Mouse (Mus musculus) limb, embryonic 14.5 days (tissue): ENCODE measurements around the gene Pccb. TPM values are rescaled to one million over a fixed set of nuclear protein-coding genes. Genes with fewer than 3 reads are reported as not detected.
A peak's percentile ranks its signal among the peaks of the same experiment; 100 is the strongest.

Source experiments
- ATAC-seq: fragments of 200-750 bp; cut with Nextera tagmentation; 2 replicates; pipeline ENCODE4 v1.8.0; 2017; ENCODE audit warnings: low read depth, moderate number of reproducible peaks, moderate TSS enrichment; ENCODE audit not compliant: low FRiP score
- DNase-seq: peaks from one replicate; pipeline ENCODE4 v3.0.0-alpha.2; 2015; ENCODE audit warnings: low spot score
- H3K27ac ChIP-seq: fragments of 300-500 bp; sonication (generic); replicated peaks from 2 replicates; pipeline ENCODE4 v1.5.1; 2014; ENCODE audit warnings: low read depth, mild to moderate bottlenecking, low read length, moderate library complexity, mixed read lengths
- H3K27me3 ChIP-seq: fragments of 300-500 bp; sonication (generic); 2 replicates; pipeline ENCODE4 v1.6.1; 2014; ENCODE audit warnings: low read length, mixed read lengths; ENCODE audit not compliant: control insufficient read depth, insufficient read depth
- H3K36me3 ChIP-seq: fragments of 300-500 bp; sonication (generic); 2 replicates; pipeline ENCODE4 v1.6.1; 2014; ENCODE audit warnings: mild to moderate bottlenecking, low read length, moderate library complexity, mixed read lengths; ENCODE audit not compliant: control insufficient read depth, insufficient read depth
- H3K4me1 ChIP-seq: fragments of 300-500 bp; sonication (generic); 2 replicates; pipeline ENCODE4 v1.6.1; 2014; ENCODE audit warnings: antibody characterized with exemption, low read length, mixed read lengths; ENCODE audit not compliant: control insufficient read depth, insufficient read depth
- H3K4me2 ChIP-seq: fragments of 300-500 bp; sonication (generic); replicated peaks from 2 replicates; pipeline ENCODE4 v1.6.1; 2014; ENCODE audit warnings: low read depth, mild to moderate bottlenecking, low read length, moderate library complexity; ENCODE audit not compliant: severe bottlenecking
- H3K4me3 ChIP-seq: fragments of 300-500 bp; sonication (generic); replicated peaks from 2 replicates; pipeline ENCODE4 v1.5.1; 2014; ENCODE audit warnings: low read length
- H3K9ac ChIP-seq: fragments of 300-500 bp; sonication (generic); 2 replicates; pipeline ENCODE4 v1.6.1; 2014; ENCODE audit warnings: mild to moderate bottlenecking, low read depth, low read length, moderate library complexity; ENCODE audit not compliant: severe bottlenecking
- H3K9me3 ChIP-seq: fragments of 300-500 bp; sonication (generic); 2 replicates; pipeline ENCODE4 v1.6.1; 2016; ENCODE audit warnings: low read length; ENCODE audit not compliant: control insufficient read depth
- POLR2A ChIP-seq: fragments of 200-500 bp; IDR thresholded peaks from 2 replicates; pipeline ENCODE4 v1.8.0; 2012; ENCODE audit warnings: inconsistent platforms, mild to moderate bottlenecking, moderate library complexity, borderline replicate concordance; ENCODE audit not compliant: insufficient read depth, insufficient read length; ENCODE audit errors: extremely low read depth
- WGBS: fragments of 180-500 bp; shearing (Covaris S2); extraction: QIAGEN DNeasy Blood & Tissue Kit; methylation state at CpG from one replicate; pipeline ENCODE4 v1.1.7; 2014; 5-methylcytosine and 5-hydroxymethylcytosine counted together
- polyA plus RNA-seq, 2 experiments: library from polyadenylated mRNA; depleted of rRNA in 1 of 2; stranded (reverse) in 1 of 2; unstranded in 1 of 2; fragments of >200 nt; fragmentation: Nextera tagmentation in 1 of 2; extraction: Ambion mirVana in 1 of 2; gene quantifications; 2 replicates each; pipeline versions ENCODE4 v1.2.1 to v1.2.3; 2012 to 2014

Gene Pccb
- polyA plus RNA-seq, 2 experiments: 30.0 to 73.7 TPM

DNA sequence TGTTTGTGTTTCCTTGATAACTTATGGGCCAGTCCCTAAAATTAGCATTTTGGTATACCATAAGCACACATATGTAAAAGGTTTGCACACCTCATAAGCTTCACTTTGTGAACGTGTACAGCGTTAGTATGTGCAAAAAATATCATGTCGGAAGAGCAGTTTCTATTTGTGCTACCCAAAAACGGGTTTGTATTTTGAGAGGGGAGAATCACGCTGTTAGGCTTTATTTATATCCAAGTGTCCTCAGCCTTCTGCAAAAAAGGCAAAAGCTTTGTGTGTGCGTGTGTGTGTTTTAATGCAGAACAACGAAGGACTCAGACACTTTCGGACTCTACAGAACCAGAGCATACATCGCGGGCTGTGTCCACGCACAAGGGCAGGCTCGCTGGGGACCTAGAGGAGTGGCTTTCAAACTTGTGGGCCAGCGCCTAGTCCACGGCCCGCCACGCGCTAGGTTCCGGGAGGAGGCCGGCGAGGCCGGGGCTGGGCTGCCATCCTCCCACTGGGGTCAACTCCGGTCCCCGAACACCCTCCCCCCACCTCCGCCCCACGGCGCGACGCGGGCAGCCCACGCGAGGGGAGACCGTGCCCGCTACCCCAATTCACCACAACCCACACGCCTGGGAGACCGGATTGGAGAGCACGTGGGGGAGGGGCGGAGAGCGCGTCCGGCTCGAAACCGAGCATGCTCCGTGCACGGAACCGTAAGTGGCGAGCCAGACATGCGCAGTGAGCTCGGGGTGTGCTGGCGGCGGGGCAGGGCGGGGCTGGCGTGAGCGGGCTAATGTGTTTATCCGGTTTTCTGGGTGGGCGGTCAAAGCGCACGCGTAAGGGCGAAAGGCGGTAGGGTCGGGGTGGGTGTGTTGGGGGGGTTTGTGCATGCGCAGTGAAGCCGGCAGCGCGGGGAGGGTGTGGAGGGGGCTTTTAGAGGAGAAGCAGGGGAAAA, 38.6 kb upstream of the Pccb start:
- Histone ChIP-seq H3K27me3 (no peaks in the 10 kb centered on the region), H3K4me1 (peaks cover 11% of the 10 kb centered on the region), H3K9ac (peak overlapping the region; percentile 78), H3K36me3 (no peaks in the 10 kb centered on the region), H3K27ac (peak overlapping the region; percentile 90), H3K4me3 (peak overlapping the region; percentile 97), H3K9me3 (no peaks in the 10 kb centered on the region), H3K4me2 (peak overlapping the region; percentile 67)
- WGBS: 1% methylated on average over 63 of the region's 65 CpGs
- DNase-seq (peak; percentile 97), ATAC-seq (peak; percentile 92)
- TF ChIP-seq POLR2A: 0 out of 2 replicates have a peak, but pooled peaks have one; percentile 48

DNA sequence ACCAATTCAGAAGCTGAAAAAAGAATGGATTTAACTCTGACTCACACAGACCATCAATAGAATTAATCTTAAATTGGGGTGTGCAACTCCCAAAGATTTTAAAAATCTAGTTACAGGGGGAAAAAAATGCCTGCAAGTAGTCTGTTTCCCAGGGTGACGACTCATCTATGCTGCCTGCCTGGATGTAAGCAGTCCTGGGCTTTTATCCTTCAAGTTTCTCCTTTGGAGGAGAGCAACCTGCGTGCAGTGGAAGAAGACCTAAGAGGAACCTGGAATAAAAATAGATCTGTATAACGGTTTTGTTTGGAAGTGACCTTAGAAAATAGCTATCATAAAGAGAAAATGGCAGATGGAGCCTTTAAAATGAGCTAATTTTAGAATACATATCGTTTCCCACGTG, 37.8 kb upstream of the Pccb start:
- WGBS: 51% methylated on average over 5 of the region's 5 CpGs
- no peaks in the 10 kb centered on the region for H3K9me3 ChIP-seq
- H3K9ac ChIP-seq: no peak overlapping the region
- H3K36me3 ChIP-seq: no peaks in the 10 kb centered on the region
- no peak for TF ChIP-seq POLR2A
- no peak for DNase-seq
- no peak for ATAC-seq
- H3K4me3 ChIP-seq: 0 out of 2 replicates have a peak overlapping the region, but pooled peaks have one; percentile 97
- peaks cover 5% of the 10 kb centered on the region; the same call in 1 of the 2 replicates for H3K4me1 ChIP-seq
- no peak overlapping the region for H3K27ac ChIP-seq
- peak overlapping the region; percentile 67 for H3K4me2 ChIP-seq
- no peaks in the 10 kb centered on the region for H3K27me3 ChIP-seq

DNA sequence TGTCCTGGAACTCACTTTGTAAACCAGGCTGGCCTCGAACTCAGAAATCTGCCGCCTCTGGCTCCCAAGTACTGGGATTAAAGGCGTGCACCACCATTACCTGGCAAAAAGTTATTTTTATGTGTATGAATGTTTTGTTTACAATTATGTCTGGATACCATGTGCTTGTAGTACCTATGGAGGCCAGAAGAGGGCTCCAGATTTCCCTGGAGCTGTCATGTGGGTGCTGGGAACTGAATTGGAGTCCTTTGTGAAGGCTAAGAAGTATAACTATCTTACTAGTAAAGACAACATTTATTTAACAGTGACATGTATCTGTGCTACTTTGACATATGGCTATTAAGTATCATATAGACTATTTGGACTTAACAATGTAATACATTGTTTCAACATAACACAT, 35.1 kb upstream of the Pccb start:
- Histone ChIP-seq H3K36me3 (no peaks in the 10 kb centered on the region), H3K27ac (no peak overlapping the region), H3K4me2 (no peak overlapping the region), H3K4me1 (no peaks in the 10 kb centered on the region), H3K27me3 (no peaks in the 10 kb centered on the region), H3K9me3 (no peaks in the 10 kb centered on the region), H3K9ac (no peak overlapping the region), H3K4me3 (no peak overlapping the region)
- DNase-seq: no peak
- no peak for TF ChIP-seq POLR2A
- ATAC-seq: no peak
- WGBS: 92% methylated on average over 3 of the region's 3 CpGs

DNA sequence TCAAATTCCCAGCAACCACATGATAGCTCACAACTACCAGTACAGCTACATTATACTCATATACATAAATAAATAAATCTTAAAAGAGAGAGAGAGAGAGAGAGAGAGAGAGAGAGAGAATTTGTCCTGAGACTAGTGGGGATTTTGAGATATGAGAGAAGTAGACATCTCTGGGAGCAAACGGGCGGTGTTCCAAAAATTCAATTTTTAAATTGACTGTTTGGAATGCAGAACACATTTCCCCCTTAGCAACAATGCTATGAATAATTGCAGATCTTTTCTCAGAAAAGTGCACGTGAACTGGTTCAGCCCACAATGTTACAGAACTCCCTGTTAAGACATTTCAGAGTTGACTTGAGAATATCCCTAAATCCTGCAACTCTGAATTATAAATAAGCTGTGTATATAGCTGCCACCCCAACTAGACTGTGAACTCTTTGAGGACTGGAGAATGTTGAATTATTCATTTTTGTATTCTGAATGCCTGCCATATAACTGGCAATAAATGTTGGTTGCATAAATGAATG, 30.4 kb upstream of the Pccb start:
- Histone ChIP-seq H3K27me3 (no peaks in the 10 kb centered on the region), H3K27ac (no peak overlapping the region), H3K9me3 (no peaks in the 10 kb centered on the region), H3K9ac (no peak overlapping the region), H3K4me2 (no peak overlapping the region), H3K4me3 (no peak overlapping the region), H3K36me3 (no peaks in the 10 kb centered on the region), H3K4me1 (no peaks in the 10 kb centered on the region; the same call in 1 of the 2 replicates)
- DNase-seq (no peak), ATAC-seq (no peak)
- TF ChIP-seq POLR2A: no peak
- 83% methylated on average over 3 of the region's 3 CpGs for WGBS

DNA sequence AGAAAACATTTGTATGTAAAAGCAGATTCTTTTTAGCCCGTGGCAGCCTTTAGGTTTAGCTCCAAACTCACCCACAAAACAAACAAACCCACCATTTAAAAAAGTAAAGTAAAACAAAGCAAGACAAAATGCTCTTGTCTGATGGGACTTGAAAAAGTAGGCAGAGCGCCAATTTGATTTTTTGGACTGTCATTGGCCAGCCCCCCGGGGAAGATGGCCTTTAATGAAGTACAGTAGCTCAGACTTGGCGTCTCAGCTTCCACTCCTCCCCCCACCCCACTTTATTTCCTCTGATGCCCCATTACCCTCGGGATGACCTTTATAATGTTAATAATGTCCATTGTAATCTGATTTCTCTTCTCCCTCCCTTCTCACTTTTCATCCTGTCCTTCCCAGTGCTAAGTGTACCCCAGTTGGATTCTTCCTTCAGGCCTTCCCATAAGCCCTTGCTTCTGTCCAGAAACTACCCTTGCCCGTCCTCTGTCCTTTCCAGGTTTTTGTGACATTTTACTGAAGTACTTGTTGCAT, 27.6 kb upstream of the Pccb start:
- DNase-seq (no peak), ATAC-seq (no peak)
- Histone ChIP-seq H3K27me3 (no peaks in the 10 kb centered on the region), H3K36me3 (no peaks in the 10 kb centered on the region), H3K27ac (no peak overlapping the region), H3K4me2 (no peak overlapping the region), H3K4me3 (no peak overlapping the region), H3K4me1 (no peaks in the 10 kb centered on the region; the same call in 1 of the 2 replicates), H3K9ac (no peak overlapping the region), H3K9me3 (no peaks in the 10 kb centered on the region)
- TF ChIP-seq POLR2A: no peak
- WGBS: 77% methylated on average over 6 of the region's 6 CpGs
